Mouse (Mus musculus) megakaryocyte, embryonic 14.5 days (primary cell): ENCODE data around the gene Cenpk.

Experiments
- FLI1 ChIP-seq: IDR thresholded peaks from 2 replicates; pipeline ENCODE4 v1.6.1; 2012; ENCODE audit warnings: low read length, inconsistent platforms, mixed read lengths
- GATA1 ChIP-seq: IDR thresholded peaks from 3 replicates; pipeline ENCODE4 v1.6.1; 2012; ENCODE audit warnings: mixed read lengths, low read length, inconsistent platforms, borderline replicate concordance

DNA sequence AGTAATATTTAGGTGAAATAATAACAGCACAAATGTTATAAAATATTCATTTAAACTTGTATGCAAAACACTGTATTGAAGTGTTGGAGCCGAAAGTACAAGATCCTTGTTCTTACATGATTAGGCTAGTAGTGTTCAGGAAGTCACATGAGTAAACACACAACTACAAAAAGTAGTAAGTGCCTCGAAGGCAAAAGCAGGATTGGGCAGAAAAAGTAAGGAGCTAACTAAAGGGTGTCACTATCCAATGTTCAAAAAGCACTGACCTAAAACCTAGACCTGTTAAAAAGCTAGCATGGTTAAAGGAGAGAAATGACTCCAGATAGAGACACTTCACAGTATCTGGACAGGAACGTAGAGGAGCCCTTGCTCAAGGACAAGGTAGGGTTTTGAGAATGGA, 933 bp upstream of the Cenpk start:
- no peak for TF ChIP-seq GATA1
- TF ChIP-seq FLI1: no peak
